Mouse (Mus musculus) retina, postnatal 7 days (tissue): ENCODE data around the gene Kazn.

Source experiments
- DNase-seq: peaks from one replicate; pipeline ENCODE4 v3.0.0-alpha.2; 2012; ENCODE audit warnings: low read depth, low spot score

Gene Kazn

DNA sequence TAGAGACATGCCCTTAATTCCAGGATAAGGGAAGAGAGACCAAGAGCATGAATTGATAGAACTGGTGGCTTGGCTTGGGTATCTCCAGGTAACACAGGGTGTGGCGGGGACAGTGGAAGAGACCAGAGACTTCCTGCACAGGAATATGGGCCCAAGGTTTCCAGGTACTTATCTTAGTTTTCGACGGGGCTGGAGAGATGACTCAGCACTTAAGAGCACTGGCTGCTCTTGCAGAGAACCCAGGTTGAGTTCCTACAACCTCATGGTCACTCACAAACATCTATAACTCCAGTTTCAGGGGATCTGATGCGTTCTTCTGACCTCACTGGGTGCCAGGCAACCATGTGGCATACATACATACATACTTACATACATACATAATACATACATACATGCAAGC is 3.0 kb upstream of the Kazn start:
- no peak for DNase-seq

- DNase-seq: no peak
Measured at GRCm38 (mm10) chr4:142240874-142241273, 1.7 kb upstream of the Kazn start.

GRCm38 (mm10) chr4:142238486-142239239 is 538 bp downstream of the Kazn start:
- no peak for DNase-seq

GRCm38 (mm10) chr4:142238041-142238440 is 1.2 kb downstream of the Kazn start:
- no peak for DNase-seq

- DNase-seq: no peak
Measured at GRCm38 (mm10) chr4:142236681-142237080, 2.5 kb downstream of the Kazn start.

GRCm38 (mm10) chr4:142235426-142235825 is 3.8 kb downstream of the Kazn start:
- no peak for DNase-seq

GRCm38 (mm10) chr4:142234828-142235227 is 4.4 kb downstream of the Kazn start:
- DNase-seq: no peak

- no peak for DNase-seq
Measured at GRCm38 (mm10) chr4:142228821-142229575, 10.2 kb downstream of the Kazn start.

DNA sequence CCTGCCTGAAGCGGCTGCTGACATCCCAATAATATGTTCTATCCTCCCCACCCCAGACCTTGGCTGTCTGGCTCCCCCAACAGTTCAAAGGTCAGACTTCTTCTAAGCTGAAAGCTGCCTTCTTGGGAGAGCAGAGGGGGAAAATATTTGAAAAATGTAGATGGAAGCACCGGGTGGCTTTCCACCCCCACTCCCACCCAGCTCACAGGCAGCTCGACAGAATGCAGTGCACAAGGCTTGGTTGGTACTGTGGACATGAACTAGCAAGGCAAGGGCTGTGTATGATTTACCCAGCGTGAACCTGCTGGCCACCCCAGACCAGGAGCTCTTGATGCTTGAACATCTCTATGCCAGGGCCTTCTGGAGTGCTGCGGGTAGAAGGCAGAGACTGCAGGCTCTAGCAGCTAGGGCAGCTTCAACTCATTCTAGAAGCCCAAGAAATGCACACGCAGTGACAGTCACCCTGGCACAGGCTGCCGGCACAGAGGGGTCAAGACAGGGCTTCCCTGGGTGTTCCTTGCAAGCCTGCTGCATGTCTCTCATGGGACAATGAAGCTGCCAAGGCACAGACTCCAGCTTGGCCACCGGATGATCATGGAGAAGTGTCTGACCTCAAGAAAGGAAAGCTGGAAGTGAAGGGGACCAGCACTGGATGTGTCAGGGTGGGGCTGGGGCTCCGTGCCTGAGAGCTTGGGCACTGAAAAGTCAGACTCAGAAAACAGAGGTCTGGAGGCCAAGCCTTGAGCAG is 15.1 kb downstream of the Kazn start:
- no peak for DNase-seq

- DNase-seq: no peak
Measured at GRCm38 (mm10) chr4:142222385-142222784, 16.8 kb downstream of the Kazn start.

GRCm38 (mm10) chr4:142221757-142222072 is 17.5 kb downstream of the Kazn start:
- DNase-seq: no peak

DNA sequence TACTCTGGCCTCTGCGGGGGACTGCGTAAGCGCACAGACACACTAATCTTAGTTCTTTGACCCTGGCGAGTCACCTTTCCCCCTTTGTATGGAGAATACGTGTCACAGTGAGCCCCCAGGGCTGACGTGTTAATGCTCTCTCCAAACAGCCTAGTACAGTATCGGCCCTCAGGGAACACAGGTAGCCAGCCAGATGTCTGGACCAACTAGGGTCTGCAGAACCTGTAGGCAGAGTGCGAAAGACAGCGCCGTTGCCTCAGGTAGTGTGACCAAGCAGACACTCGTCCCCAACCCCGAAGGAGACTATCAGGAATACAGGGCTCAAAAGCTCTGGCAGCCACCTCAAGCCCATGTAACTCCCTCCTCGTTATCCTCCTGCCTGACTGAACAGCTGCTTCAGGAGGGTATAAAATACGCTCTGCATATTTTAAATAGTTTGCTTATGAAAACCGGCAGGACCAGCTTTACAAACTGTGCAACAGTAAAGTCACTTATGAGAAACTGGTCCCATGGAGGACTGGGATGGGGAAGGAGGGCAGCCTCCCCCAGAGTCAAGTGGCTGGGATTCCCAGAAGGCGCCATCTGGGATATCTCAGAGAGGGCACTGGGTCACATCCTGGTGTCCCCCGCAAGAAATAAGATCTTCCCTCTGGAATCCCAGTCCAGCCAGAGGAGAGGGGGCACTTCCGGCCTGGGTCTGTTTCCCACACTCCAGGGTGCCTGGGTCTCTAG is 18.0 kb downstream of the Kazn start:
- DNase-seq: no peak

DNA sequence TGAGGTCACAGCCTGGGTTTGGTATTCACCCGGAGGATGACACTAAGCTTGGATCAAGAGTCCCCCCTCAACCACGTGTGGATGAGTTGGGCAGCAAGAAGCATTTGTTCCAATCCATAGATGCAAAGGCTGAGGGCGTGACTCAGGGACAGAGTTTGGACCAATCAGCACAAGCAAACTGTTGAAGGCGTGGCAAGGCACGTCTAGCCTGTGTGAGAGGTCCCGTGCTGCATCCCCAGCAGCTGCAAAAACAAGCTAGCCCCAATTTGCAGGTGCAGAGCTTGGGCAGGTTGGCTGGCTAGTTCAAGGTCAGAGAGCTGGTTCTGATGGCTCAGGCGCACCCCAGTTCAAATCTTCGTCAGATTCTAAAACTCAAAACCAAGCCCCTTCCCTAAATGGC is 20.2 kb downstream of the Kazn start:
- DNase-seq: no peak

- no peak for DNase-seq
Measured at GRCm38 (mm10) chr4:142217048-142217447, 22.2 kb downstream of the Kazn start.

DNA sequence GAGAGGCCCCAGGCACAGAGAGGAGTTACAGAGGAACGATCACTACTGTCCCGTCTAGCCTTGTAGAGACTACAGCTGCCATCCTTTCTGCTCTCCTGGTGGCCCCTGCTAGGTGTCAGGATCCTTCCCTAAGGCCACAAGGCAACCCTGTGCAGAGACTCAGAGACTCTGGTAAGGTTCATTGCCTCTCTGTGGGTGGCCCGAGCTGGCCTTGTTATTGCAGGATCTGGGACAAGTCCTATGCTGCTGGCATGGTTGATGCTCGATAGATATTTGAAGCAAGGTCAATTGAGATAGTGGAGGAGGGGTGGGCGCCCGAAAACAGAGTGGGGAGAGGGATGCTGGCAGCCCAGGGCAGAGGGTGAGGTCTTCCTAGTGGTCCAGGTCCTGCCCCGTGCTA is 23.4 kb downstream of the Kazn start:
- no peak for DNase-seq

DNA sequence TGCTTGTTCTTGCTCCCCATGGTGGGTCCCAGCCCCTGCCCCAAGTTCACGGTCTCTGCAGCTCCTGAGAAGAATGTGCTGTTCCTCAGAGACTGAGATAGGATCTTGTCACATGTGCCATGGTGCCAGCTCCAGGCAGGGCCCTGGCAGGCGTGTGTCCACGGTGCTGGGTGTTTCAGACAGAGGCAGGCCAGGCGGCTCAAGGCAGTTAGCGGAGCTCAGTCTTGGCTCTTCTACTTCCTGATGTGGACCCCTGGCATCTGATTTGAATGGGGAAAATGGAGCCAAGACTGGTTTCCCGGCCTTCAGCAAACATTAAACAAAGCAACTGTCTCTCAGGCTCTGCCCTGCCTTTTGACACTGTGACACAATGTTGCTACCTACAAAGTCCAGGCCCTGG is 24.7 kb downstream of the Kazn start:
- DNase-seq: no peak

DNA sequence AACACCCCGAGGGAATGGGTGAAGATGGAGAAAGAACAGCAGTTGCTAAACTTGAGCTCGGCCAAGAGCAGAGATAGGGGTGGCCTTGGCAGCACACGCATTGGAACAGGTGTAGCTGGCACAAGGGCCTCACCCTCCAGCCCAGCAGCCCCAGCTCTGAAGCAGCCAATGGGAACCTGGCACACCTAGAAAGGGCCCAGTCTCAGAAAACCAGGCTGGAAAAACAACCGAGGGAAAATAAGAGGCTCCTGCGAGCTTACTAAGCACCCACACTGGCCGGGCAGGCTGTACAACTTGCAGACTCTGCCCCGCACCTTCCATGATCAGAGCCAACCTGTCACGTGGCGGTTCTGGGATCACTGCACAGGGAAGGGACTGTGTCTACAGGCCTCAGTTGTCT is 26.8 kb downstream of the Kazn start:
- no peak for DNase-seq

GRCm38 (mm10) chr4:142209884-142210283 is 29.3 kb downstream of the Kazn start:
- DNase-seq: no peak

- no peak for DNase-seq
Measured at GRCm38 (mm10) chr4:142209476-142209875, 29.7 kb downstream of the Kazn start.

- DNase-seq: no peak
Measured at GRCm38 (mm10) chr4:142205693-142206092, 33.5 kb downstream of the Kazn start.

- no peak for DNase-seq
Measured at GRCm38 (mm10) chr4:142196626-142197025, 42.6 kb downstream of the Kazn start.

DNA sequence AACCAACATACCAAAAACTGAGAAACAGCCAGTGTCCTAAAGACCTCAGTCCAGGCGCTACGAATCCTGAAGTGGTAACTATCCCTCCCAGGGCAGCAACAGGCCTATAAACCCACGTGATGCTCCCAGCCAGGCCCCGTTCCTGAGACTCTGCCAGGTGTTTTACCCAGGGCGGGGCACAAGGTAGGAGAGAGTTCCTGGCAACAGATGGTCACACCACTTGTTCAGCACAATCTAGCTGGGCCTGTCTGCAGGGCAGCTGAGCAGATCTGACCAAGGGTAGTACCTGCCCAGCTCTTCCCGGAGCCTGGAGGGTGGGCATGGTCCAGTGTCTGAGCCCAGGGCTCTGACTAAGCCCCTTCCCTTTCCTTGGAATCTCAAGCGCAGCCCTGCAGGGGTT is 45.4 kb downstream of the Kazn start:
- no peak for DNase-seq
